Mouse (Mus musculus): ENCODE results near the gene Prl7a1. TPM values are rescaled to one million over a fixed set of nuclear protein-coding genes. Genes with fewer than 3 reads are reported as not detected.
A peak's percentile ranks its signal among the peaks of the same experiment; 100 is the strongest.

The Prl7a1 gene
- 0.31 TPM for polyA plus RNA-seq (2021)

- DNase-seq (ENCODE audit: low read depth, low spot score), result no peak
- POLR2A ChIA-PET, result no interaction called here
- H3K27me3 ChIP-seq, result no peaks in the 10 kb centered on the region
- TF ChIP-seq CTCF (IDR thresholded peaks at IDR 0.05), result no peak
- no peak for ATAC-seq
- in situ Hi-C loops (cut with MboI; ENCODE audit: low pct_unique_long_range_greater_than_20kb), result no loop called here
- CTCF ChIA-PET, result no interaction called here
Observed at GRCm38 (mm10) chr13:27642393-27642792, at the start of gene Prl7a1. TSS of gene Prl7a1 (minus strand) at chr13:27642493.

DNA sequence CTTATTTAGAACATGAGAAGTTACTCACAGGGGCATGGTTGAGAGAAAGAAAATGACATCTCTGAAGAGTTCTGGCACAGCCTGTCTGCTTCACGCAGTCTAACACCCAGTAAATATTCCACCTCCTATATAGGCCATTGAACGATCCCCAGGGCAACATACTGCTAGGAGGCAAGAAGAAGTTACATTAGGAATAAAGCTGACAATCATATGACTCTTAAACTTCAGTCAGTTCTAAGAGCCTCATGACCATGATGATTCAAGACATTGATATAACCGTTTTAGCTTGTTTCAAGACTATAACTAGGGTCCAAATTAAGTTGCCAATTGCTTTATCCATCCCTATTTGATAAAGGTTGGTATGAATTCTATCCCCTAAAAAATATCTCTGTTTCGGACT lies 25.6 kb upstream of the Prl7a1 start, which contains the start of gene Prl7a2:
Gene Prl7a2, minus strand, starts transcription at position 101 of the 400 bp plus-strand sequence.
- in situ Hi-C loops (cut with MboI; ENCODE audit: low pct_unique_long_range_greater_than_20kb), result no loop called here
- POLR2A ChIA-PET, result no interaction called here
- TF ChIP-seq CTCF (IDR thresholded peaks at IDR 0.05), result no peak
- CTCF ChIA-PET, result no interaction called here
- H3K27me3 ChIP-seq, result no peaks in the 10 kb centered on the region
- ATAC-seq (no peak), DNase-seq (ENCODE audit: low read depth, low spot score) (no peak)

GRCm38 (mm10) chr13:27660747-27661146 lies 18.5 kb upstream of the Prl7a1 start:
- in situ Hi-C loops (cut with MboI; ENCODE audit: low pct_unique_long_range_greater_than_20kb), result no loop called here
- H3K27me3 ChIP-seq, result no peaks in the 10 kb centered on the region
- DNase-seq (ENCODE audit: low read depth, low spot score) (peak; percentile 15), ATAC-seq (peak; percentile 74)
- ChIA-PET CTCF (no interaction called here), POLR2A (no interaction called here)
- no peak for TF ChIP-seq CTCF (IDR thresholded peaks at IDR 0.05)

- ATAC-seq (no peak), DNase-seq (ENCODE audit: low read depth, low spot score) (no peak)
- ChIA-PET POLR2A (no interaction called here), CTCF (no interaction called here)
- no peaks in the 10 kb centered on the region for H3K27me3 ChIP-seq
- no peak for TF ChIP-seq CTCF (IDR thresholded peaks at IDR 0.05)
- in situ Hi-C loops (cut with MboI; ENCODE audit: low pct_unique_long_range_greater_than_20kb), result no loop called here
Observed at GRCm38 (mm10) chr13:27610482-27610881, 31.8 kb downstream of the Prl7a1 start, which contains the start of gene Prl7b1. TSS of gene Prl7b1 (minus strand) at chr13:27610582.

Other genes starting within 250 kb of the Prl7a1 start
- not detected for gene Prl8a6, start 203.8 kb downstream of the Prl7a1 start, polyA plus RNA-seq (2021)
- not detected for gene Prl8a8, start 129.3 kb downstream of the Prl7a1 start, polyA plus RNA-seq (2021)
- not detected for gene Prl8a9, start 77.9 kb downstream of the Prl7a1 start, polyA plus RNA-seq (2021)
- gene Prl8a1, start 60.3 kb downstream of the Prl7a1 start, polyA plus RNA-seq (2021), result not detected
- not detected for gene Prl7b1, start 31.9 kb downstream of the Prl7a1 start, polyA plus RNA-seq (2021)
- gene Prl7a2, start 25.5 kb upstream of the Prl7a1 start, polyA plus RNA-seq (2021), result 0.13 TPM
- gene Prl7d1, start 74.2 kb upstream of the Prl7a1 start, polyA plus RNA-seq (2021), result not detected
- not detected for gene Prl7c1, start 138.3 kb upstream of the Prl7a1 start, polyA plus RNA-seq (2021)
- gene Prl2a1, start 159.2 kb upstream of the Prl7a1 start, polyA plus RNA-seq (2021), result not detected
- not detected for gene Prl2c1, start 206.8 kb upstream of the Prl7a1 start, polyA plus RNA-seq (2021)

Data from Patski (cell line).